Comparison of ENCODE assay signal across 8 mouse cellular contexts in genomic region chr10:80053831-80054815, GRCm38 (mm10). TPM values are rescaled to one million over a fixed set of nuclear protein-coding genes. Genes with fewer than 3 reads are reported as not detected.
DNase-seq lines count a peak whose midpoint lies in the region; ATAC-seq lines count a peak whose summit lies in the region.

No protein-coding gene starts in this region.

- peak overlapping the region; percentile 87 for H3K9ac ChIP-seq in limb, embryonic 13.5 days
- peak overlapping the region; percentile 84 for H3K9ac ChIP-seq in midbrain, embryonic 12.5 days (replicated peaks)

- H3K4me1 ChIP-seq in limb, embryonic 13.5 days = peaks cover 28% of the 10 kb centered on the region
- H3K4me1 ChIP-seq in midbrain, embryonic 12.5 days = peaks cover 36% of the 10 kb centered on the region

- H3K27me3 ChIP-seq in limb, embryonic 13.5 days = no peaks in the 10 kb centered on the region
- no peaks in the 10 kb centered on the region for H3K27me3 ChIP-seq in midbrain, embryonic 12.5 days

- peak overlapping the region; percentile 97 for H3K27ac ChIP-seq in limb, embryonic 13.5 days
- peak overlapping the region; percentile 96 for H3K27ac ChIP-seq in midbrain, embryonic 12.5 days (replicated peaks)

- peak overlapping the region; percentile 73 for H3K4me3 ChIP-seq in limb, embryonic 13.5 days
- peak overlapping the region; percentile 73 for H3K4me3 ChIP-seq in midbrain, embryonic 12.5 days

- H3K4me2 ChIP-seq in limb, embryonic 13.5 days (replicated peaks) = peak overlapping the region; percentile 87
- H3K4me2 ChIP-seq in midbrain, embryonic 12.5 days (replicated peaks) = peak overlapping the region; percentile 80

- 1% methylated on average over 77 of the region's 77 CpGs for WGBS in limb, embryonic 13.5 days
- WGBS in midbrain, embryonic 12.5 days = 3% methylated on average over 75 of the region's 77 CpGs

- peak; percentile 69 for DNase-seq in layer of hippocampus, adult 11-12 months (ENCODE audit: low spot score)
- DNase-seq in layer of hippocampus, adult 9-11 months = no peak
- peak; percentile 80 for DNase-seq in embryo, embryonic 10 days (ENCODE audit: low spot score)
- DNase-seq in gastrocnemius, postnatal 14 days = peak; percentile 75
- peak; percentile 79 for DNase-seq in induced T-regulatory cell, adult 2 months (ENCODE audit: low read depth)
- peak; percentile 75 to 80 for DNase-seq in spleen, postnatal 10 days (ENCODE audit: low spot score in 2 of 2)

- no peaks in the 10 kb centered on the region for H3K9me3 ChIP-seq in limb, embryonic 13.5 days
- no peaks in the 10 kb centered on the region for H3K9me3 ChIP-seq in midbrain, embryonic 12.5 days

- intact Hi-C loops in gastrocnemius, postnatal 14 days (cut with DNase I; ENCODE audit: low total_unique reads) = no loop called here

- peak; percentile 49 for ATAC-seq in limb, embryonic 13.5 days (ENCODE audit: low FRiP score, low read depth)
- ATAC-seq in midbrain, embryonic 12.5 days (ENCODE audit: low FRiP score, low read depth) = peak; percentile 50

- H3K36me3 ChIP-seq in limb, embryonic 13.5 days = peaks cover 38% of the 10 kb centered on the region
- H3K36me3 ChIP-seq in midbrain, embryonic 12.5 days = peaks cover 35% of the 10 kb centered on the region

RNA-seq across cellular contexts. Expression of gene Gpx4, which starts 7.2 kb away (rescaled TPM):
- 100 to 1,000 TPM; 389 TPM for total RNA-seq in gastrocnemius, postnatal 14 days (2021)
- polyA plus RNA-seq in limb, embryonic 13.5 days (2015; fragmentation: Nextera tagmentation; extraction: Ambion mirVana) = 462 and 477 TPM in 2 replicates
- 483 and 524 TPM in 2 replicates for polyA plus RNA-seq in midbrain, embryonic 12.5 days (2016; fragmentation: Nextera tagmentation; extraction: Ambion mirVana)

RNA-seq across cellular contexts. Expression of gene Polr2e, which starts 14.5 kb away (rescaled TPM):
- total RNA-seq in gastrocnemius, postnatal 14 days (2021) = 10 to 100 TPM; 45.3 to 55.6 TPM
- 244 and 254 TPM in 2 replicates for polyA plus RNA-seq in limb, embryonic 13.5 days (2015; fragmentation: Nextera tagmentation; extraction: Ambion mirVana)
- polyA plus RNA-seq in midbrain, embryonic 12.5 days (2016; fragmentation: Nextera tagmentation; extraction: Ambion mirVana) = 172 and 173 TPM in 2 replicates

RNA-seq across cellular contexts. Expression of gene Arhgap45, which starts 37.7 kb away (rescaled TPM):
- total RNA-seq in gastrocnemius, postnatal 14 days (2021) = 1 to 10 TPM; 1.7 to 1.9 TPM
- 7.3 and 7.6 TPM in 2 replicates for polyA plus RNA-seq in limb, embryonic 13.5 days (2015; fragmentation: Nextera tagmentation; extraction: Ambion mirVana)
- polyA plus RNA-seq in midbrain, embryonic 12.5 days (2016; fragmentation: Nextera tagmentation; extraction: Ambion mirVana) = 4.5 and 5.6 TPM in 2 replicates

RNA-seq across cellular contexts. Expression of gene Sbno2, which starts 51.2 kb away (rescaled TPM):
- 1 to 10 TPM; 6.2 to 6.3 TPM for total RNA-seq in gastrocnemius, postnatal 14 days (2021)
- 13.5 and 15.2 TPM in 2 replicates for polyA plus RNA-seq in limb, embryonic 13.5 days (2015; fragmentation: Nextera tagmentation; extraction: Ambion mirVana)
- polyA plus RNA-seq in midbrain, embryonic 12.5 days (2016; fragmentation: Nextera tagmentation; extraction: Ambion mirVana) = 14.7 and 15.7 TPM in 2 replicates

RNA-seq across cellular contexts. Expression of gene Abca7, which starts 57.8 kb away (rescaled TPM):
- 1 to 10 TPM; 4.2 TPM for total RNA-seq in gastrocnemius, postnatal 14 days (2021)
- 1.8 and 1.9 TPM in 2 replicates for polyA plus RNA-seq in limb, embryonic 13.5 days (2015; fragmentation: Nextera tagmentation; extraction: Ambion mirVana)
- polyA plus RNA-seq in midbrain, embryonic 12.5 days (2016; fragmentation: Nextera tagmentation; extraction: Ambion mirVana) = 7.6 and 8.5 TPM in 2 replicates
